Mouse (Mus musculus) lung, adult 18-20 months (tissue): ENCODE results near the gene Clrn1.

Source experiments
- DNase-seq, 2 experiments: peaks; one replicate each; pipeline ENCODE4 v3.0.0; 2022; ENCODE audit warnings: mixed read lengths in 2 of 2

Gene Clrn1

DNA sequence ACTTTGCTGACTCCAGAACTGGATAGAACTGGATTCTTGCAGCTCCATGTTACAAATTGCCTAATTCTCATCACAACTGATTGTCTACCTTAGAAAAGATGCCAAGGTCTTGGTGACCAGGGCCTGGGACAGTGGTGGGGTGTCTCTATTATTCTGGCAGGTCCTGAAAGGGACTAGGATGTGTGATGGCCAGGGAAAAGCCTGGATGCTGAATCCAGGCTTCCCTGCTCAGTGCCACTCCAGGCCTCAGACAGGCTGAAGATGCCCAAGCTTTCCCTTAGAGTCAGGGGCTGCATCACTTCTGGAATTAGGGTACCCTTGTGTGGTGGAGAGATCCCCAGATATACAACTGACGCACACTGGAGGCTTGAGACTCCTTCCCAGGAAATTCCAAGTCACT is 55.2 kb downstream of the Clrn1 start:
- DNase-seq = no peak

DNA sequence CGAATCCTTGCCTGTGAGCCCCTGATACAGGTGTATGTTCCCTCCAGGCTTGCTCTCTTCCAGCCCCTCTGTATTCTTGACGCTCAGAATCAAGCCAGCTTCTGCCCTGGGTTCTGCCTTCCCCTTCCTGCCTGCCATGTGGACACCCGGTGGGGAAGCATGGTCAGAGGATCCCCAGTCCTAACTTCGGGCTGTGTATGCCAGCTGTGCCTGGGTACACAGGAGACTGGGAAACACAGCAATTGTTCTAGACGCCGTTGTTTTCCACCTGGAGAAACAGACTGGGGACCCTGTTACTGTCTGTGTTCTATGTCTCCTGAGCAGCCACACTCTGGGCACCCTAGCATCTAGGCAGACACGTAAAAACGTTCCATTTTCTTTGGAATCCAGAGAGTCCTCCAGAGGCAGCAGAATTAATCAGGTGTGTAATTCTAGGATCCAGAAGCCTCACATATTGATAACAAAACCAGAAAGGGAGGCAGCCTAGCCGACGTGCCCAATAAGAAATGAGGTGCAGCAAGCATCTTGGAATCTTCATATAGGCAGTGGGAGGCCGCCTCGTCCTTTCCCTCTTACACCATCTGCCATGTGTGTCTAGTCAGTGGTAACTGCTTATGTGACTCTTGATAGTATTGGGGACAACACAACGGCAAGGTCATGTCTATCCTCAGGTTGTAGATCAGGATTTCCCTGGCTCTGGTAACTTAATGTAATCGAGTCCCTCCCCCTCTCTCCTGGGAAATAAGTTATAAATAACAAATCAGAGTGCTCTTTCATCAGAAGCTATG is 56.6 kb downstream of the Clrn1 start:
- no peak for DNase-seq

DNA sequence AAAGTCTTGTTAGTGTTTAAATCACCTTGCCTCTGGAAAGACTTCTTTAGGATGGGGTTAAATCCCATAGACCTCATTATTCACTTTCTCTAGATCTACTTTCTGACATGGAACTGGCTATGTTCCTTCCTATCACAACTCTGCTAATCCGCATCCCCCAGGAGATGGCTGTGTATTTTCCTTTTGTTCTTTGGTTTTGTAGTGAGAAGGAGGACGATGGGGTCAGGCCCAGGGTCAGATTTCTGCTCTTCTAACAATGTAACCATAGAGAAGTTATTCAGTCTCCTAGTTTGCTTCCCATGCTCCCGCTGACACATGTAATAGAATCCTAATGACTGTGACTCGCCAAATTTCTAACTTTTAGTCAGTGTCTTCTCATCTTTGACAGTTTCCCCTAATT is 58.9 kb downstream of the Clrn1 start:
- DNase-seq = no peak

GRCm38 (mm10) chr3:58822211-58822610 is 62.9 kb downstream of the Clrn1 start, which contains the start of gene Mindy4b-ps:
Gene Mindy4b-ps (minus strand): TSS chr3:58822311.
- DNase-seq = no peak

DNA sequence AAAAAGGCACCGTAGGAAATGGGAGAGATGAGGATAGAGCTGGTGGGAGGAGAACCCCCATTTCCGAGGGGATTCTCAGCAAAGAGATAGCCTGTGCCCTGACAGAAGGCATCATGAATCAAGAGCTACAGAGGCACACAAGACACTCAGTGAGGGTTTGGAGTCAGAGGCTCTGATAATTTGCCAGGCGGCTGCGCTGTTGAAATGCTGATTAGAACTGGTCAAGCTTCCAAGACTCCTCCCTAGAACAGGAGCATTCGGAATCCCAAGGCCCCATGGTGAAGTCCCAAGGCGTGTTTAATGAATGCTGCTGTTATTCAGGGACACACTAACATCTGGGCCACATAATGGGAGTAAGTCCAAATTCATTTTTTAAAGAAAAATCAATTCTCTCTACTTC is 67.8 kb downstream of the Clrn1 start:
- no peak for DNase-seq

DNA sequence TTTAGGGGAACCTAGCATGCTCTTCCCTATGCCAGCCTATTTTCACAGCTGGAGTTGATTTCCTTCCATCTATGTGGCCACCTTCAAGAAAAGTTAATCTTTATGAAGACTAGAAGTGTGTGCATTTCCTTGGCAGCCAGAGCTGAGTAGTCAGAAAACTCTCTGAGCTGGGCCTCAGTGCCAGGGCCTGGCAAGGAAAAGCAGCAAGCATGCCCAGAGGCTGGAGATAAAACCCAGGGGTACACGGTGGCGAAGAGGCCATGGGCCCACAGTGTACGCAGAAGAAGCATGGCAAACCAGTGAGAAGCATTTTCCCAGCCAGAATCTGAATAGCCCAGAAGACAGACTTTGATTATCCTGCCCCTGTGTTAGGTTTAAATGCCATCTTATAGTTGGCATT is 70.9 kb downstream of the Clrn1 start:
- DNase-seq = no peak

DNA sequence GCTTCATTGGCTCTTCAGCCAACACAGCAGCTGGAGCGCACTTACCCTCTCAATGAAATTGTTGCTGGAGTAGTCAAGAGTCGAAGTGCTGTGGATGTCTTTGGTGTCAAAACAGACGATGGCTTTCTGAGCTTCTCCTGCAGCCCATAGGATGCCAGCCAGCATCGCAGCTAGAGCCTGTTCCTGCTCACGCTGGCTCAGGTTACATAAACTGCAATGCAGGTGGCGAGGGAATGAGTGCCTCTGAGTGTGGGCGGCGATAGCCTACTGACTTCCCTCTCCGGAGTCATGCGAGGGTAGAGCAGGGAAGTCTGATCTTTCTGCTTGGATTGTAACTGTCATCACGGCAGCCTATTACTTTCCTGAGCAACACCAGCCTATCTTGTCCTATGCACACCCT is 74.8 kb downstream of the Clrn1 start:
- peak in 1 of 2 experiments; percentile 10 for DNase-seq

DNA sequence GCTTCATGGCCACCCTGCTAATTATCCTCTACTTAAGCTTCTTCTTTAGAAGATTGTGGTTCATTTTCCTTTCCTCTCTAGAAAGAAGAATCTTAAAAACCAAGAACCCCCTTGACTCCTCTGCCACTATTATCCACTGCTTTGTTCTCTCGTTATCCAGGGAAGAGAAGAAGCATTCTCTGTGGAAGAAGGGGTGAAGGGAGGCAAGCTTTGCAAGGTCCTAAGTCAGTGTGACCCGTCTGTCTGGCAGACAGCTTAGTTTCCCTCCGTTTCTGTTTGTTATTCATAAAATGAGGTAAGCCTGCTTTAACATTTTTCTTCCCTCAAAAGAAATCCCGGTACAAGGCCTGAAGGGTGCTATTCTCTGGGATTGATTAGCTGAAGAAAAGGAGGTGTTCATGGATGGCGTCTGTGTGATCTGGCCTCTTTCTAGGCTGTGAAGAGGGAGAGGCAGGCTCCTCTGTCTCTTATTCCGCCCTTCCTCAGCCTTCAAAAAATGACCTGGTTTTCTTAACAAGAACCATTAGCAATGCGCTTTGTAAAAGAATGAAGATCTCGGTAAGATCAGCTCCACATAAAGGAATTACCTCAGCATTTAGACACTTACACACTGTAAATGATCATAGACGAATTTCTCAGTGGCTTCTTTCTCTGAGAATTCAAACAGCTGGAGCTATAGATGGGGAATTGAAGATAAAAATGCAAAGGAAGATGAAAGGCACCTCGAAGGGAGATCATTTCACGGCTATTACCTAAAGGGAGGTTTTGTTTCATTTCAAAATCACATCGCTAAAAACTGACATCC is 75.8 kb downstream of the Clrn1 start:
- DNase-seq = no peak

DNA sequence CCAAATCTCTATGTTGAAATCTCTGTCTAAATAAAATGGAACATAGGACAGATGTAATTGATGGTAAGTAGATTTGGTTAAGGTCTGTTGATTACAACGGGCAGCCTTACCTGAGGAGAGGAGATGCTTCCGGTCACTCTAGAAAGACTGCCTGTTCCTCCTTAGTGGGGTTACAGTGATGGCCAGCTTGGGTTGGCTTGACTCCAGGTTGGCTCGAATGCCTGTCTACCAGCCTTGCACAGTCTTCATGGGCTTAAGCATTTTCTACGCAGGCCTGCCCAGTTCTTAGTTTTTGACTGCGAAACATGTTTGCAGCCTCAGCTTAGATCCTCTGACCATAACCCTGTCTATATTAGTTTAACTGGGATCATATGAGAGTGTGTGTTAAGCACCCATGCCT is 76.5 kb downstream of the Clrn1 start:
- no peak for DNase-seq

DNA sequence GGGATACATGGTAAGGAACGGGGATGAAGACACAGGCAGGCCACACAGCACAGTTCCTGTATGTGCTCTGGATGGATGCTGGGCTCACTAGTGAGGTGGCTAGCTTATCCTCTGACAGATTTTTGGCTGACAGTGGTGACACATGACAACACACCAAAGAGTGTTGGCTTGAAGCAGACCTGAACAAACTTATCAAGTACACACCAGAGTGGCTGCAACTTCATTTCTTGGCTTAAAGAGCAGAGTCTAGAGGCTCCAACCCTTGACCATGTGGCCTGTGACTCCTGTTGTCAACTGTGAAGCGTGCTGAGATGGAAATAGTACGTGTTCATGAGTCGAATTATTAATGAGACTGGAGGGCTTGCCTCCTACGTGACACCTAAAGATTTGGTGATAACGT is 80.4 kb downstream of the Clrn1 start:
- DNase-seq = no peak

DNA sequence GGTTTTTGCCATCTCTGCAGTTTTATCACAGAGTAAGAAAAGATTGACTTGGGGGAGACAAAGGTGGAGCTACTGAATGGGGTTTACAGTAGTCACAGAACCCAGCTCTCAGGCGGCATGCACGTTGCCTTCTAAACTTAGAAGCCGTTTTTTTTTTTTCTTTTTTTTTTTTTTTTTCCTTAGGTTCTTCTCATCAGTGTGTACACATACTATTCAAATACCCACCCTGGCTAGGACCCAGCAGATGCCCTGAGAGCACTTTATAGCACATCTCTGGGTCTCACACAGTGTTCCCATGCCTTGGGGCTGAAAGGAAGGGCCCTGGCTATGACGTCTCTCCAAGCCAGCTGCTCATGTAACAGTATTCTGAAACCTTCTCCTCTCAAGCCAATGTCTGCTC is 86.5 kb downstream of the Clrn1 start:
- no peak for DNase-seq

- no peak for DNase-seq
These were observed 86.9 kb downstream of the Clrn1 start for GRCm38 (mm10) chr3:58798245-58798644.
